Mouse (Mus musculus) bone marrow macrophage, adult 2 months (primary cell): Measurements from ENCODE around the gene Myh3.

Experiments used
- CTCF ChIP-seq: IDR thresholded peaks from 2 replicates; pipeline ENCODE4 v1.5.1; 2012; ENCODE audit warnings: low read depth, mild to moderate bottlenecking, low read length, moderate library complexity
- POLR2A ChIP-seq: IDR thresholded peaks from 2 replicates; pipeline ENCODE4 v1.6.1; 2012; ENCODE audit warnings: mild to moderate bottlenecking, low read depth, low read length, borderline replicate concordance

GRCm38 (mm10) chr11:67075036-67075435 is 3.1 kb upstream of the Myh3 start:
- TF ChIP-seq CTCF (no peak), POLR2A (no peak)
